Mouse (Mus musculus) MEL (cell line): ENCODE measurements around the gene Vwce.

Experiments
- CTCF ChIP-seq, 3 experiments: IDR thresholded peaks in 2 of 3; conservative IDR thresholded peaks in 1 of 3; 2 replicates each; pipeline ENCODE4 v1.5.1; 2011 to 2012; ENCODE audit warnings: low read length in 3 of 3, low read depth in 2 of 3, mild to moderate bottlenecking in 2 of 3, improper control_type of control experiment in 1 of 3, inconsistent platforms in 1 of 3, mixed read lengths in 1 of 3, moderate library complexity in 1 of 3; ENCODE audit not compliant: control insufficient read depth in 1 of 3, insufficient read depth in 1 of 3, poor library complexity in 1 of 3, severe bottlenecking in 1 of 3
- GATA1 ChIP-seq: IDR thresholded peaks from 2 replicates; pipeline ENCODE4 v1.6.1; 2011; ENCODE audit warnings: low read depth, low read length, improper control_type of control experiment
- MAFK ChIP-seq: IDR thresholded peaks from 2 replicates; pipeline ENCODE4 v1.6.1; 2011; ENCODE audit warnings: low read depth, mild to moderate bottlenecking, low read length, improper control_type of control experiment, borderline replicate concordance
- POLR2A ChIP-seq, 2 experiments: IDR thresholded peaks; 2 replicates each; pipeline ENCODE4 v1.6.1; 2011 to 2012; ENCODE audit warnings: low read length in 2 of 2, mild to moderate bottlenecking in 2 of 2, control low read depth in 1 of 2, improper control_type of control experiment in 1 of 2, low read depth in 1 of 2, moderate library complexity in 1 of 2; ENCODE audit not compliant: control insufficient read depth in 1 of 2, insufficient read depth in 1 of 2, poor library complexity in 1 of 2
- RCOR1 ChIP-seq: IDR thresholded peaks from 2 replicates; pipeline ENCODE4 v1.6.1; 2012; ENCODE audit warnings: low read depth, mild to moderate bottlenecking, inconsistent platforms, low read length, improper control_type of control experiment
- TAL1 ChIP-seq: IDR thresholded peaks from 2 replicates; pipeline ENCODE4 v1.6.1; 2012; ENCODE audit warnings: mild to moderate bottlenecking, inconsistent platforms, low read length, moderate library complexity, mixed read lengths
- UBTF ChIP-seq: IDR thresholded peaks from 2 replicates; pipeline ENCODE4 v1.6.1; 2012; ENCODE audit warnings: low read depth, mild to moderate bottlenecking, inconsistent platforms, low read length, improper control_type of control experiment, moderate library complexity, borderline replicate concordance; ENCODE audit not compliant: insufficient read depth
- ZKSCAN1 ChIP-seq: IDR thresholded peaks from 2 replicates; pipeline ENCODE4 v1.6.1; 2012; ENCODE audit warnings: low read depth, mild to moderate bottlenecking, inconsistent platforms, low read length, improper control_type of control experiment, moderate library complexity

GRCm38 (mm10) chr19:10715476-10715875, 81.5 kb downstream of the Vwce start:
- no peak for TF ChIP-seq GATA1
- TF ChIP-seq CTCF (IDR thresholded peaks at IDR 0.05 in 2 of 3, conservative IDR thresholded peaks at IDR 0.05 in 1 of 3; ENCODE audit: control insufficient read depth in 1 of 3, insufficient read depth in 1 of 3, low read depth in 2 of 3, low read length in 3 of 3, poor library complexity in 1 of 3, severe bottlenecking in 1 of 3), result no peak
- TF ChIP-seq TAL1, result no peak
- TF ChIP-seq POLR2A (IDR thresholded peaks at IDR 0.05; ENCODE audit: control insufficient read depth in 1 of 2, insufficient read depth in 1 of 2, low read depth in 1 of 2, low read length in 2 of 2, poor library complexity in 1 of 2), result no peak
- TF ChIP-seq ZKSCAN1, result no peak
- TF ChIP-seq RCOR1, result no peak
- TF ChIP-seq UBTF, result no peak
- no peak for TF ChIP-seq MAFK
